Mouse (Mus musculus) liver, postnatal 0 days (tissue): ENCODE measurements around the gene Mpeg1.

Experiments
- CTCF ChIP-seq: sonication (generic); IDR thresholded peaks from 2 replicates; pipeline ENCODE4 v1.5.1; 2016; ENCODE audit warnings: antibody characterized with exemption, low read depth
- EP300 ChIP-seq: IDR thresholded peaks from 2 replicates; pipeline ENCODE4 v1.6.1; 2016; ENCODE audit warnings: antibody characterized with exemption, low read depth, mild to moderate bottlenecking

DNA sequence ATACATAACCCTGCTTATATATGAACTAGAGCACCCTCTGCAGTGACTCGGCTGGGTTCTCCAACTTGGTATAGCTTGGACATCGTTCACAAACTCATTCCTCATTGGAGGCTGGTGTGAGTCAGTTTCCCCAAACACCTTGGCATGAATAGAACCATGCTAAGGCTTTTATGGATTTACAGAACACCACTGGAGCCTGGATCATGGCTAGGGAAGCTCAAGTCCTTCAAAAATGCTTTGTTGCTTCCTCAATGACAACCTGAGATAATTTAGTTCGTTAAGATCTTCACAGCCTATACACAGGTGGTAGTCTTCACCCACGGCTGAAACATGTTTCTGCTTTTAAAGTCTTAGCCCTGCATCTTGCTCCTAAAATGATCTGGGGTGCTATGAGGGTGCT lies 1.1 kb upstream of the Mpeg1 start:
- TF ChIP-seq CTCF: no peak
- TF ChIP-seq EP300: no peak
